Mouse (Mus musculus) embryonic facial prominence, embryonic 15.5 days (tissue): ENCODE measurements around the gene Nrip1. TPM values are rescaled to one million over a fixed set of nuclear protein-coding genes. Genes with fewer than 3 reads are reported as not detected.

ENCODE experiments used
- ATAC-seq: fragments of 200-750 bp; cut with Nextera tagmentation; 2 replicates; pipeline ENCODE4 v1.8.0; 2017; ENCODE audit warnings: low read depth, moderate TSS enrichment; ENCODE audit not compliant: insufficient number of reproducible peaks, low FRiP score, low TSS enrichment
- H3K27ac ChIP-seq: fragments of 300-500 bp; sonication (generic); replicated peaks from 2 replicates; pipeline ENCODE4 v1.5.1; 2015; ENCODE audit warnings: mild to moderate bottlenecking, inconsistent platforms
- H3K27me3 ChIP-seq: fragments of 300-500 bp; sonication (generic); 2 replicates; pipeline ENCODE4 v1.6.1; 2015; ENCODE audit warnings: inconsistent platforms
- H3K36me3 ChIP-seq: fragments of 300-500 bp; sonication (generic); 2 replicates; pipeline ENCODE4 v1.6.1; 2015; ENCODE audit warnings: mild to moderate bottlenecking, inconsistent platforms
- H3K4me1 ChIP-seq: fragments of 300-500 bp; sonication (generic); 2 replicates; pipeline ENCODE4 v1.6.1; 2015; ENCODE audit warnings: inconsistent platforms
- H3K4me2 ChIP-seq: fragments of 300-500 bp; sonication (generic); replicated peaks from 2 replicates; pipeline ENCODE4 v1.6.1; 2015; ENCODE audit warnings: mild to moderate bottlenecking, inconsistent platforms
- H3K4me3 ChIP-seq: fragments of 300-500 bp; sonication (generic); replicated peaks from 2 replicates; pipeline ENCODE4 v1.5.1; 2015; ENCODE audit warnings: mild to moderate bottlenecking, inconsistent platforms
- H3K9ac ChIP-seq: fragments of 300-500 bp; sonication (generic); 2 replicates; pipeline ENCODE4 v1.6.1; 2015; ENCODE audit warnings: inconsistent platforms
- H3K9me3 ChIP-seq: fragments of 300-500 bp; sonication (generic); replicated peaks from 2 replicates; pipeline ENCODE4 v1.6.1; 2016; ENCODE audit warnings: inconsistent platforms
- WGBS: fragments of 180-500 bp; shearing (Covaris S2); methylation state at CpG from one replicate; pipeline ENCODE4 v1.1.7; 2015; 5-methylcytosine and 5-hydroxymethylcytosine counted together
- polyA plus RNA-seq: library from polyadenylated mRNA; unstranded; fragments of >200 nt; fragmentation: Nextera tagmentation; extraction: Ambion mirVana; gene quantifications from 2 replicates; pipeline ENCODE4 v1.2.1, GENCODE M21; 2015

Nrip1 gene
- polyA plus RNA-seq, 1 experiment from 2014 or later = 45.5 TPM

- H3K4me3 ChIP-seq = no peak overlapping the region
- no peaks in the 10 kb centered on the region for H3K27me3 ChIP-seq
- no peak overlapping the region for H3K4me2 ChIP-seq
- peaks cover 3% of the 10 kb centered on the region; the same call in 1 of the 2 replicates for H3K36me3 ChIP-seq
- no peaks in the 10 kb centered on the region for H3K9me3 ChIP-seq
- H3K27ac ChIP-seq = no peak overlapping the region
- H3K9ac ChIP-seq = no peak overlapping the region
- H3K4me1 ChIP-seq = 0 out of 2 replicates have a peak, but pooled peaks cover 4% of the 10 kb centered on the region
- no peak for ATAC-seq
- WGBS = 82% methylated on average over 6 of the region's 6 CpGs
Measured at GRCm38 (mm10) chr16:76360441-76360840, 13.2 kb downstream of the Nrip1 start.

GRCm38 (mm10) chr16:76358757-76359156 is 14.9 kb downstream of the Nrip1 start:
- Histone ChIP-seq H3K9ac (no peak overlapping the region), H3K36me3 (no peaks in the 10 kb centered on the region), H3K27ac (no peak overlapping the region), H3K9me3 (no peaks in the 10 kb centered on the region), H3K27me3 (no peaks in the 10 kb centered on the region), H3K4me1 (0 out of 2 replicates have a peak, but pooled peaks cover 3% of the 10 kb centered on the region), H3K4me3 (no peak overlapping the region), H3K4me2 (no peak overlapping the region)
- WGBS = 60% methylated on average over 4 of the region's 4 CpGs
- ATAC-seq = no peak

GRCm38 (mm10) chr16:76358128-76358748 is 15.4 kb downstream of the Nrip1 start:
- 67% methylated on average over 18 of the region's 18 CpGs for WGBS
- H3K4me2 ChIP-seq = no peak overlapping the region

GRCm38 (mm10) chr16:76357155-76357554 is 16.5 kb downstream of the Nrip1 start:
- Histone ChIP-seq H3K9ac (no peak overlapping the region), H3K4me2 (no peak overlapping the region), H3K27ac (no peak overlapping the region), H3K27me3 (no peaks in the 10 kb centered on the region), H3K4me1 (0 out of 2 replicates have a peak, but pooled peaks cover 3% of the 10 kb centered on the region), H3K36me3 (no peaks in the 10 kb centered on the region), H3K4me3 (no peak overlapping the region), H3K9me3 (no peaks in the 10 kb centered on the region)
- no peak for ATAC-seq
- WGBS = 91% methylated on average over 12 of the region's 12 CpGs

More at GRCm38 (mm10) chr16:76358128-76358748, 15.4 kb downstream of the Nrip1 start:
- 0 out of 2 replicates have a peak, but pooled peaks cover 3% of the 10 kb centered on the region for H3K4me1 ChIP-seq
- H3K9me3 ChIP-seq = no peaks in the 10 kb centered on the region
- no peak overlapping the region for H3K4me3 ChIP-seq
- no peak overlapping the region for H3K9ac ChIP-seq
- H3K27ac ChIP-seq = no peak overlapping the region
- H3K36me3 ChIP-seq = no peaks in the 10 kb centered on the region
- peak; percentile 75 for ATAC-seq
- no peaks in the 10 kb centered on the region for H3K27me3 ChIP-seq

- Histone ChIP-seq H3K9me3 (no peaks in the 10 kb centered on the region), H3K4me1 (0 out of 2 replicates have a peak, but pooled peaks cover 3% of the 10 kb centered on the region), H3K36me3 (no peaks in the 10 kb centered on the region), H3K27me3 (no peaks in the 10 kb centered on the region), H3K4me2 (no peak overlapping the region), H3K27ac (no peak overlapping the region), H3K9ac (no peak overlapping the region), H3K4me3 (no peak overlapping the region)
- 92% methylated on average over 14 of the region's 14 CpGs for WGBS
- ATAC-seq = no peak
Measured at GRCm38 (mm10) chr16:76355947-76356550, 17.6 kb downstream of the Nrip1 start.

- Histone ChIP-seq H3K4me1 (0 out of 2 replicates have a peak, but pooled peaks cover 3% of the 10 kb centered on the region), H3K9ac (no peak overlapping the region), H3K27me3 (no peaks in the 10 kb centered on the region), H3K27ac (no peak overlapping the region), H3K4me2 (no peak overlapping the region), H3K9me3 (no peaks in the 10 kb centered on the region), H3K4me3 (no peak overlapping the region), H3K36me3 (no peaks in the 10 kb centered on the region)
- 45% methylated on average over 5 of the region's 5 CpGs for WGBS
- no peak for ATAC-seq
Measured at GRCm38 (mm10) chr16:76355267-76355666, 18.4 kb downstream of the Nrip1 start.

GRCm38 (mm10) chr16:76354841-76355240 is 18.8 kb downstream of the Nrip1 start:
- H3K4me1 ChIP-seq = 0 out of 2 replicates have a peak, but pooled peaks cover 3% of the 10 kb centered on the region
- no peak overlapping the region for H3K4me3 ChIP-seq
- H3K9ac ChIP-seq = no peak overlapping the region
- ATAC-seq = no peak
- no peak overlapping the region for H3K4me2 ChIP-seq
- no peaks in the 10 kb centered on the region for H3K9me3 ChIP-seq
- H3K27ac ChIP-seq = no peak overlapping the region
- peaks cover under 1% of the 10 kb centered on the region; the same call in 1 of the 2 replicates for H3K36me3 ChIP-seq
- WGBS = 60% methylated on average over 3 of the region's 3 CpGs
- H3K27me3 ChIP-seq = no peaks in the 10 kb centered on the region

- Histone ChIP-seq H3K9ac (no peak overlapping the region), H3K4me3 (no peak overlapping the region), H3K4me2 (no peak overlapping the region), H3K27me3 (no peaks in the 10 kb centered on the region), H3K36me3 (peaks cover 3% of the 10 kb centered on the region; the same call in 1 of the 2 replicates), H3K9me3 (no peaks in the 10 kb centered on the region), H3K4me1 (0 out of 2 replicates have a peak, but pooled peaks cover 3% of the 10 kb centered on the region), H3K27ac (no peak overlapping the region)
- ATAC-seq = no peak
- WGBS = 70% methylated on average over 7 of the region's 7 CpGs
Measured at GRCm38 (mm10) chr16:76354289-76354688, 19.3 kb downstream of the Nrip1 start.

- H3K4me3 ChIP-seq = no peak overlapping the region
- no peak overlapping the region for H3K27ac ChIP-seq
- 0 out of 2 replicates have a peak, but pooled peaks cover 3% of the 10 kb centered on the region for H3K4me1 ChIP-seq
- no peak overlapping the region for H3K4me2 ChIP-seq
- 55% methylated on average over 8 of the region's 8 CpGs for whole genome bisulfite sequencing
- no peak for ATAC-seq
- no peak overlapping the region for H3K9ac ChIP-seq
- peaks cover 8% of the 10 kb centered on the region; the same call in 1 of the 2 replicates for H3K36me3 ChIP-seq
- H3K27me3 ChIP-seq = no peaks in the 10 kb centered on the region
- no peaks in the 10 kb centered on the region for H3K9me3 ChIP-seq
Measured at GRCm38 (mm10) chr16:76350922-76351321, 22.7 kb downstream of the Nrip1 start.

- whole genome bisulfite sequencing = 78% methylated on average over 11 of the region's 11 CpGs
- peaks cover 3% of the 10 kb centered on the region; the same call in 1 of the 2 replicates for H3K9me3 ChIP-seq
- H3K4me1 ChIP-seq = no peaks in the 10 kb centered on the region
- no peak overlapping the region for H3K27ac ChIP-seq
- H3K9ac ChIP-seq = no peak overlapping the region
- ATAC-seq = no peak
- H3K27me3 ChIP-seq = no peaks in the 10 kb centered on the region
- H3K36me3 ChIP-seq = peaks cover 13% of the 10 kb centered on the region; the same call in 1 of the 2 replicates
- no peak overlapping the region for H3K4me2 ChIP-seq
- no peak overlapping the region for H3K4me3 ChIP-seq
Measured at GRCm38 (mm10) chr16:76349053-76349452, 24.6 kb downstream of the Nrip1 start.

- peaks cover 5% of the 10 kb centered on the region; the same call in 1 of the 2 replicates for H3K9me3 ChIP-seq
- 85% methylated on average over 13 of the region's 13 CpGs for WGBS
- H3K4me2 ChIP-seq = no peak overlapping the region
- H3K27ac ChIP-seq = no peak overlapping the region
- H3K9ac ChIP-seq = no peak overlapping the region
- no peaks in the 10 kb centered on the region for H3K4me1 ChIP-seq
- no peak for ATAC-seq
- H3K4me3 ChIP-seq = no peak overlapping the region
- H3K36me3 ChIP-seq = peaks cover 13% of the 10 kb centered on the region; the same call in 1 of the 2 replicates
- no peaks in the 10 kb centered on the region for H3K27me3 ChIP-seq
Measured at GRCm38 (mm10) chr16:76347719-76348421, 25.8 kb downstream of the Nrip1 start.
